Mouse (Mus musculus) B cell, adult (primary cell): Measurements from ENCODE around the gene Rassf2. TPM values are rescaled to one million over a fixed set of nuclear protein-coding genes. Genes with fewer than 3 reads are reported as not detected.

ENCODE experiments used
- total RNA-seq: library from RNA; stranded (reverse); gene quantifications from 4 replicates; pipeline ENCODE4 v1.2.4, GENCODE M21; 2023; ENCODE audit not compliant: inconsistent age

Rassf2 gene
- total RNA-seq, result 215 to 231 TPM (median 225 TPM) in 4 replicates

DNA sequence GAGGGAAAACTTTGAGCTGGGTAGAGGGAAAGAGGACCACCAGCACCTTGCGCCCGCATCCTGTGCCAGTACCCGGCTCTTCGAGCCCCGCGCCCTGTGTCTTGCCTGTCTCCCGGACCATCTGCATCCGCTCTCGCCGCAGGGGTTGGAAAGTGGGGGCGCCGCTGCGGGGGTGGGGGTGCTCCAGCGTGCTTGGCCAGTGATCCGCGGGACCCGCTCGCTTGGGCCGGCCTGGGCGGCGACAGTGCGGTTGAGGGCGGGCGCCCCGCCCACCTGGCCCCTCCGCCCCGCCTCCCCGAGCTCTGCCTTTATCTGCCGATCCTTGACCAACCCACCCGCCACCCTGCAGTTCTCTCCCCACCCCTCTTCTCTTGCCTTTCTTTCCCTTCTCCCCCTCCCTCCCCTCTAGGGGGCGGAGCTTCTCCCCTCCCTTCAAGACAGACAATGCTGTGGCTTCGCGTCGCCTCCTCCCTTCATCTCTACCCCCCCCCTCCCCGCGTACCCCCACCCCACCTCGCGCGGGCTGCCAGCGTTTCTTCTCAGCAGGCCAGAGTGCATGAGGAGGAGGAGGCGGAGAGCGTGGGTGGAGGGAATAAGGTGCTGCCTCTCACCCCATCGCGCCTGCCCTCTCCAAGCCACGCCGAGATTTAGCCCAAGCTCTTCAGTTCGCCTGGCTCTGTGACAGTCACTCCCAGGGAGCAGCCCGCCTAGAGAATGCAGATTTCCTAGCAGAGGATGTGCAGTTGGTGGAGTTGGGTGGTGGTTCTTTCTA, at the start of gene Rassf2:
Gene Rassf2, minus strand, starts transcription at position 613 of the 772 bp plus-strand sequence.

DNA sequence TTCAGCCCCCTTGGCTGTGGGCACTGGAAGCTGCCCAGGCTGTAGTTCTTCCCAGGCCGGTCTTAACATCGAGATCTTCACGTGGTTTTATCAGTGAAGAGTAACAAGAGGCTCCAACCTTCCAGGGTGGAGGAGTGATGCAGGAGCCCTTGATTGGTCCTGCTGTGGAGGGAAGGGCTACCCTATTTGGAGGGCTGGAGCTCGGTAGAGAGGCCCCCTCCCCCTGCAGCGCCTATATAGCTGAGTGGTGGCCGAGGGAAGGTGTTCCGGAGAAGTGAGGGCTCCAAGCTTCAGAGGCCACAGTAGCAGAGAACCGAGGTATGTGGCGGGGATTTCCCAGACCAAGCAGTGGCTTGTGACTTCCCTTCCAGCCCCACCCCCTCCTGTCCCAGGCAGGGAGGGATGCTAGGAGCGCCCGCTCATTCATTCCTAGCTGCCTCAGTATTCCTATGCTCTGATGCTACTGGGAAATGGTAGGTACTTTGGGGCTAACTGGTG, 79.4 kb downstream of the Rassf2 start, which contains the start of gene Prnd:
Gene Prnd, plus strand, starts transcription at position 264 of the 498 bp plus-strand sequence.

Other genes with a start within 250 kb of the Rassf2 start
- gene Erv3, start 170.5 kb downstream of the Rassf2 start, total RNA-seq, result not detected in 4 replicates
- gene Prnp, start 120.3 kb downstream of the Rassf2 start, total RNA-seq, result 5.0 to 6.2 TPM (median 5.2 TPM) in 4 replicates
- not detected in 4 replicates for gene Prn, start 120.3 kb downstream of the Rassf2 start, total RNA-seq
- gene Prnd, start 79.4 kb downstream of the Rassf2 start, total RNA-seq, result not detected in 4 replicates
- gene Slc23a2, start 114.8 kb upstream of the Rassf2 start, total RNA-seq, result 31.9 to 41.8 TPM (median 37.3 TPM) in 4 replicates
- 24.8 to 32.2 TPM (median 26.6 TPM) in 4 replicates for gene Tmem230, start 217.5 kb upstream of the Rassf2 start, total RNA-seq
- gene Pcna, start 223.1 kb upstream of the Rassf2 start, total RNA-seq, result 232 to 275 TPM (median 250 TPM) in 4 replicates
- 61.5 to 72.5 TPM (median 67.0 TPM) in 4 replicates for gene Cds2, start 232.9 kb upstream of the Rassf2 start, total RNA-seq